Mouse (Mus musculus) CD8-positive naive resting alpha-beta T cell, adult 57 days (primary cell): Measurements from ENCODE around the gene Mfsd6l. TPM values are rescaled to one million over a fixed set of nuclear protein-coding genes. Genes with fewer than 3 reads are reported as not detected.

Experiments
- total RNA-seq: library from RNA; stranded (reverse); gene quantifications from one replicate; pipeline ENCODE4 v1.2.4, GENCODE M21; 2023

Gene Mfsd6l
- not detected for total RNA-seq

GRCm38 (mm10) chr11:68555918-68556584, at the start of gene Mfsd6l:
Mfsd6l (plus strand) TSS chr11:68556186.

GRCm38 (mm10) chr11:68586721-68587120, 30.7 kb downstream of the Mfsd6l start, which contains the start of gene Ccdc42:
Ccdc42 (plus strand) TSS chr11:68587021.

Other genes starting within 250 kb of the Mfsd6l start
- not detected for gene Ntn1, start 155.4 kb upstream of the Mfsd6l start, total RNA-seq
- gene Pik3r5, start 124.1 kb upstream of the Mfsd6l start, total RNA-seq, result 244 TPM
- 0.21 TPM for gene Pik3r6, start 53.2 kb upstream of the Mfsd6l start, total RNA-seq
- not detected for gene Ccdc42, start 30.8 kb downstream of the Mfsd6l start, total RNA-seq
- gene Myh10, start 135.4 kb downstream of the Mfsd6l start, total RNA-seq, result 1.5 TPM